Mouse (Mus musculus) liver, adult 2 months (tissue): ENCODE measurements around the gene Wwox.

ENCODE experiments used
- CTCF ChIP-seq: fragments of 200-500 bp; IDR thresholded peaks from 2 replicates; pipeline ENCODE4 v1.5.1; 2011; ENCODE audit warnings: low read depth, low read length, control low read depth
- POLR2A ChIP-seq: fragments of 200-500 bp; IDR thresholded peaks from 2 replicates; pipeline ENCODE4 v1.6.1; 2011; ENCODE audit warnings: low read length, control low read depth; ENCODE audit not compliant: insufficient read depth; ENCODE audit errors: extremely low read depth

DNA sequence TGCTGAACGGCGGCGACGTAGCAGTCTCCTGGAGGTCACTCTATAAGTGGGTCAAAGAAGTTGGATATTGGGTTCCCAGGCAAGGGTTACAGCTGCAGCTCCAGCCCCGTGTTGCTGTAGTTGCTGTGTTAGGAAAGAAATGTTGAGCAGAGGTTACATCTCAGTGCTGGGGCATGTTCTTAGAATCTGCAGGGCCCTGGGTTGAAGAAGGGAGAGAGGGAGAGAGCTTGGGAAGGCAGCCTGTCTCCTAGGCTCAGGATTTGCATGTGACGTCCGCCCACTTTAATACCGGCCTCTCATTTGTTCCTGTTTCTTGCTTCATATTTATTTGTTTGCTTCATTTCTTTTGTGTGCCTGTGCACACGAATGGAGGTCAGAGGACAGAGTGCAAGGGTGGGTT lies 410.0 kb downstream of the Wwox start:
- TF ChIP-seq CTCF, result no peak
- no peak for TF ChIP-seq POLR2A
